Mouse (Mus musculus): Measurements from ENCODE around the gene Cd48. TPM values are rescaled to one million over a fixed set of nuclear protein-coding genes. Genes with fewer than 3 reads are reported as not detected.

The Cd48 gene
- 18.9 TPM for polyA plus RNA-seq (2014; fragmentation: Illumina TruSeq; extraction: RNeasy Lipid Tissue Mini Kit (QIAGEN cat#74804); ENCODE audit: low replicate concordance)

DNA sequence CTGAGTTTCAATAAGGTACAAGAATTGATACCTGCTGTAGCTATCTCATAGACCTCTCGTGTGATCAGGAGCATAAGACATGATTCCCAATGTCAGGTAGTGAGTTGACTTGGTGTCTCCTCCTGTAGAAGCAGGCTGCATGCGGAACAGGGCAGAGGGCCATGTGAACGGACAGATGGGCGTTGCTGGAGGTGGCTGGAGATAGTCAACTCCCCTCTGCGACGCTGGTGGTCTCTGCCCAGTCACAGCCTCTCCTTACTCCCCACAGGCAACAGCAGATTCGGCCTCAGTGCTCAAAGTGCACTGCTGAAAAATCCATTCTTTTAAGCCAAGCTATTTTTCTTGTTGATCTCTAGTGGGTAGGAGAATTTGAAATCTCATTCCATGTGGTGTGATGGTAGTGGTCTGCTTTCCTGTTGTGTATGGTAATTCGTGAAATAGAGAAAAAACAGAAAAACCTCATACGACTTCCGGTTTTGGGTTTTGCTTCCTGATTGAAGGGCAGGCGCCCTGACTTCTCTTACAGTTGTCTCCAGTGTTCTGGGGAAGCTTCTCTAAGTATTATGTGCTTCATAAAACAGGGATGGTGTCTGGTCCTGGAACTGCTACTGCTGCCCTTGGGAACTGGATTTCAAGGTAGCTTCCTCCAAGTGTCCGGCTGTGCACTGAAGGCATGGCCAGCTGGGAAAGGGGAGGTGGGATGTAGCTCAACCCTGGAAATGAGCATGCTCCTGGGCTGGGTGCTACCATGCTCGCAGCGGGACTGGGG is at the start of gene Cd48:
Gene Cd48 (plus strand): TSS at position 479 of the 769 bp plus-strand sequence.

GRCm38 (mm10) chr1:171652734-171653133 is 29.1 kb upstream of the Cd48 start, which contains the start of gene Slamf7:
Slamf7 (minus strand) TSS chr1:171653035.

Other genes starting within 250 kb of the Cd48 start
- 54.7 TPM for gene F11r, start 244.5 kb upstream of the Cd48 start, polyA plus RNA-seq (2014; fragmentation: Illumina TruSeq; extraction: RNeasy Lipid Tissue Mini Kit (QIAGEN cat#74804); ENCODE audit: low replicate concordance)
- 5.0 TPM for gene Alyref2, start 178.5 kb upstream of the Cd48 start, polyA plus RNA-seq (2014; fragmentation: Illumina TruSeq; extraction: RNeasy Lipid Tissue Mini Kit (QIAGEN cat#74804); ENCODE audit: low replicate concordance)
- 397 TPM for gene Itln1, start 146.7 kb upstream of the Cd48 start, polyA plus RNA-seq (2014; fragmentation: Illumina TruSeq; extraction: RNeasy Lipid Tissue Mini Kit (QIAGEN cat#74804); ENCODE audit: low replicate concordance)
- gene Cd244a, start 122.8 kb upstream of the Cd48 start, polyA plus RNA-seq (2014; fragmentation: Illumina TruSeq; extraction: RNeasy Lipid Tissue Mini Kit (QIAGEN cat#74804); ENCODE audit: low replicate concordance): 11.3 TPM
- gene Ly9, start 74.6 kb upstream of the Cd48 start, polyA plus RNA-seq (2014; fragmentation: Illumina TruSeq; extraction: RNeasy Lipid Tissue Mini Kit (QIAGEN cat#74804); ENCODE audit: low replicate concordance): 3.3 TPM
- 4.6 TPM for gene Slamf7, start 29.0 kb upstream of the Cd48 start, polyA plus RNA-seq (2014; fragmentation: Illumina TruSeq; extraction: RNeasy Lipid Tissue Mini Kit (QIAGEN cat#74804); ENCODE audit: low replicate concordance)
- gene Slamf1, start 85.1 kb downstream of the Cd48 start, polyA plus RNA-seq (2014; fragmentation: Illumina TruSeq; extraction: RNeasy Lipid Tissue Mini Kit (QIAGEN cat#74804); ENCODE audit: low replicate concordance): 0.63 TPM
- 13.4 TPM for gene Cd84, start 157.7 kb downstream of the Cd48 start, polyA plus RNA-seq (2014; fragmentation: Illumina TruSeq; extraction: RNeasy Lipid Tissue Mini Kit (QIAGEN cat#74804); ENCODE audit: low replicate concordance)
- gene Gm10521, start 213.7 kb downstream of the Cd48 start, polyA plus RNA-seq (2014; fragmentation: Illumina TruSeq; extraction: RNeasy Lipid Tissue Mini Kit (QIAGEN cat#74804); ENCODE audit: low replicate concordance): 0.93 TPM
- 2.7 TPM for gene Slamf6, start 235.5 kb downstream of the Cd48 start, polyA plus RNA-seq (2014; fragmentation: Illumina TruSeq; extraction: RNeasy Lipid Tissue Mini Kit (QIAGEN cat#74804); ENCODE audit: low replicate concordance)

Measured in small intestine, adult 10 weeks (tissue).